Mouse (Mus musculus) liver, embryonic 16.5 days (tissue): Measurements from ENCODE around the gene Rasgef1b. TPM values are rescaled to one million over a fixed set of nuclear protein-coding genes. Genes with fewer than 3 reads are reported as not detected.

Experiments used
- ATAC-seq: fragments of 200-750 bp; cut with Nextera tagmentation; 2 replicates; pipeline ENCODE4 v1.8.0; 2017; ENCODE audit warnings: low read depth, mild to moderate bottlenecking, moderate number of reproducible peaks, moderate library complexity
- H3K27ac ChIP-seq: fragments of 300-500 bp; sonication (generic); 2 replicates; pipeline ENCODE4 v1.5.1; 2014; ENCODE audit warnings: mild to moderate bottlenecking, low read length
- H3K27me3 ChIP-seq: fragments of 300-500 bp; sonication (generic); 2 replicates; pipeline ENCODE4 v1.6.1; 2014; ENCODE audit warnings: low read depth, low read length, mixed read lengths; ENCODE audit not compliant: control insufficient read depth, insufficient read depth
- H3K36me3 ChIP-seq: fragments of 300-500 bp; sonication (generic); 2 replicates; pipeline ENCODE4 v1.6.1; 2014; ENCODE audit warnings: mild to moderate bottlenecking; ENCODE audit not compliant: control insufficient read depth, insufficient read depth
- H3K4me1 ChIP-seq: fragments of 300-500 bp; sonication (generic); 2 replicates; pipeline ENCODE4 v1.6.1; 2014; ENCODE audit warnings: low read depth, low read length, mixed read lengths; ENCODE audit not compliant: control insufficient read depth
- H3K4me2 ChIP-seq: fragments of 300-500 bp; sonication (generic); 2 replicates; pipeline ENCODE4 v1.6.1; 2014; ENCODE audit warnings: low read depth, low read length, mixed read lengths
- H3K4me3 ChIP-seq: fragments of 300-500 bp; sonication (generic); 2 replicates; pipeline ENCODE4 v1.5.1; 2014; ENCODE audit warnings: low read depth, mild to moderate bottlenecking, low read length
- H3K9ac ChIP-seq: fragments of 300-500 bp; sonication (generic); 2 replicates; pipeline ENCODE4 v1.6.1; 2014; ENCODE audit warnings: low read depth, low read length
- H3K9me3 ChIP-seq: fragments of 300-500 bp; sonication (generic); replicated peaks from 2 replicates; pipeline ENCODE4 v1.6.1; 2016; ENCODE audit warnings: low read length; ENCODE audit not compliant: control insufficient read depth
- WGBS: fragments of 180-500 bp; shearing (Covaris S2); extraction: QIAGEN DNeasy Blood & Tissue Kit; methylation state at CpG from one replicate; pipeline ENCODE4 v1.1.7; 2014; ENCODE audit not compliant: insufficient replicate concordance; 5-methylcytosine and 5-hydroxymethylcytosine counted together
- polyA plus RNA-seq: library from polyadenylated mRNA; unstranded; fragments of >200 nt; fragmentation: Nextera tagmentation; extraction: Ambion mirVana; gene quantifications from 2 replicates; pipeline ENCODE4 v1.2.1, GENCODE M21; 2015

The Rasgef1b gene
- polyA plus RNA-seq: 11.2 and 11.5 TPM in 2 replicates

- H3K27ac ChIP-seq: no peak within 1 kb of the TSS
- 1% methylated on average over 51 of the region's 53 CpGs for WGBS
Observed at GRCm38 (mm10) chr5:99728649-99729212, at the start of gene Rasgef1b. Rasgef1b (minus strand) TSS chr5:99729065.

GRCm38 (mm10) chr5:99775342-99775741 lies 46.5 kb upstream of the Rasgef1b start:
- H3K36me3 ChIP-seq: no peaks in the 10 kb centered on the region
- no peak overlapping the region for H3K4me3 ChIP-seq
- H3K27me3 ChIP-seq: no peaks in the 10 kb centered on the region
- no peak overlapping the region for H3K9ac ChIP-seq
- no peaks in the 10 kb centered on the region for H3K9me3 ChIP-seq
- no peak overlapping the region for H3K4me2 ChIP-seq
- no peak overlapping the region for H3K27ac ChIP-seq
- ATAC-seq: no peak
- no peaks in the 10 kb centered on the region for H3K4me1 ChIP-seq
- WGBS: 67% methylated on average over 16 of the region's 16 CpGs

More at GRCm38 (mm10) chr5:99728649-99729212, at the start of gene Rasgef1b:
- H3K36me3 ChIP-seq: no peaks in the 10 kb centered on the region
- no peaks in the 10 kb centered on the region for H3K4me1 ChIP-seq
- peak within 1 kb of the TSS; percentile 64 for H3K4me2 ChIP-seq
- peaks cover 35% of the 10 kb centered on the region for H3K27me3 ChIP-seq
- H3K9me3 ChIP-seq: no peaks in the 10 kb centered on the region
- no peak within 1 kb of the TSS for H3K9ac ChIP-seq
- ATAC-seq: peak; percentile 54; the same call in 1 of the 2 replicates
- peak within 1 kb of the TSS; percentile 57 for H3K4me3 ChIP-seq

- no peak overlapping the region for H3K4me3 ChIP-seq
- no peaks in the 10 kb centered on the region for H3K27me3 ChIP-seq
- H3K36me3 ChIP-seq: no peaks in the 10 kb centered on the region
- no peak for ATAC-seq
- H3K9me3 ChIP-seq: no peaks in the 10 kb centered on the region
- H3K27ac ChIP-seq: no peak overlapping the region
- no peak overlapping the region for H3K9ac ChIP-seq
- 75% methylated on average over 9 of the region's 9 CpGs for WGBS
- H3K4me2 ChIP-seq: no peak overlapping the region
- no peaks in the 10 kb centered on the region for H3K4me1 ChIP-seq
Observed at GRCm38 (mm10) chr5:99773265-99773664, 44.4 kb upstream of the Rasgef1b start.

- H3K9ac ChIP-seq: no peak overlapping the region
- no peak overlapping the region for H3K27ac ChIP-seq
- no peak for ATAC-seq
- H3K36me3 ChIP-seq: no peaks in the 10 kb centered on the region
- H3K4me3 ChIP-seq: no peak overlapping the region
- no peak overlapping the region for H3K4me2 ChIP-seq
- no peaks in the 10 kb centered on the region for H3K4me1 ChIP-seq
- H3K27me3 ChIP-seq: no peaks in the 10 kb centered on the region
- H3K9me3 ChIP-seq: no peaks in the 10 kb centered on the region
- 60% methylated on average over 3 of the region's 3 CpGs for WGBS
Observed at GRCm38 (mm10) chr5:99764246-99764645, 35.4 kb upstream of the Rasgef1b start.

- H3K9me3 ChIP-seq: no peaks in the 10 kb centered on the region
- no peak overlapping the region for H3K4me3 ChIP-seq
- whole genome bisulfite sequencing: 58% methylated on average over 5 of the region's 5 CpGs
- H3K27ac ChIP-seq: no peak overlapping the region
- no peaks in the 10 kb centered on the region for H3K36me3 ChIP-seq
- no peak for ATAC-seq
- H3K4me1 ChIP-seq: no peaks in the 10 kb centered on the region
- no peak overlapping the region for H3K4me2 ChIP-seq
- H3K27me3 ChIP-seq: no peaks in the 10 kb centered on the region
- H3K9ac ChIP-seq: no peak overlapping the region
Observed at GRCm38 (mm10) chr5:99758859-99759258, 30.0 kb upstream of the Rasgef1b start.

- H3K27me3 ChIP-seq: no peaks in the 10 kb centered on the region
- 71% methylated on average over 12 of the region's 12 CpGs for WGBS
- no peaks in the 10 kb centered on the region for H3K9me3 ChIP-seq
- H3K27ac ChIP-seq: no peak overlapping the region
- H3K9ac ChIP-seq: no peak overlapping the region
- H3K4me1 ChIP-seq: no peaks in the 10 kb centered on the region
- H3K36me3 ChIP-seq: no peaks in the 10 kb centered on the region
- no peak overlapping the region for H3K4me2 ChIP-seq
- ATAC-seq: no peak
- no peak overlapping the region for H3K4me3 ChIP-seq
Observed at GRCm38 (mm10) chr5:99753843-99754242, 25.0 kb upstream of the Rasgef1b start.

GRCm38 (mm10) chr5:99753368-99753767 lies 24.5 kb upstream of the Rasgef1b start:
- H3K9me3 ChIP-seq: no peaks in the 10 kb centered on the region
- WGBS: 71% methylated on average over 13 of the region's 13 CpGs
- H3K27ac ChIP-seq: no peak overlapping the region
- H3K9ac ChIP-seq: no peak overlapping the region
- no peak overlapping the region for H3K4me2 ChIP-seq
- no peaks in the 10 kb centered on the region for H3K4me1 ChIP-seq
- no peaks in the 10 kb centered on the region for H3K36me3 ChIP-seq
- H3K4me3 ChIP-seq: no peak overlapping the region
- ATAC-seq: no peak
- no peaks in the 10 kb centered on the region for H3K27me3 ChIP-seq

- H3K27me3 ChIP-seq: no peaks in the 10 kb centered on the region
- no peaks in the 10 kb centered on the region for H3K36me3 ChIP-seq
- H3K4me2 ChIP-seq: no peak overlapping the region
- H3K4me3 ChIP-seq: no peak overlapping the region
- WGBS: 55% methylated on average over 5 of the region's 5 CpGs
- no peak overlapping the region for H3K27ac ChIP-seq
- no peak for ATAC-seq
- H3K4me1 ChIP-seq: no peaks in the 10 kb centered on the region
- H3K9ac ChIP-seq: no peak overlapping the region
- no peaks in the 10 kb centered on the region for H3K9me3 ChIP-seq
Observed at GRCm38 (mm10) chr5:99752670-99753231, 23.9 kb upstream of the Rasgef1b start.

GRCm38 (mm10) chr5:99748417-99748816 lies 19.6 kb upstream of the Rasgef1b start:
- H3K27me3 ChIP-seq: no peaks in the 10 kb centered on the region
- no peak overlapping the region for H3K4me2 ChIP-seq
- H3K9ac ChIP-seq: no peak overlapping the region
- no peak overlapping the region for H3K4me3 ChIP-seq
- no peaks in the 10 kb centered on the region for H3K9me3 ChIP-seq
- no peaks in the 10 kb centered on the region for H3K36me3 ChIP-seq
- no peaks in the 10 kb centered on the region for H3K4me1 ChIP-seq
- ATAC-seq: no peak
- WGBS: 68% methylated on average over 10 of the region's 10 CpGs
- H3K27ac ChIP-seq: no peak overlapping the region
